Mouse (Mus musculus) urinary bladder, postnatal 10 days (tissue): ENCODE results near the gene Il11.

Experiments used
- DNase-seq: peaks from one replicate; pipeline ENCODE4 v3.0.0; 2022; ENCODE audit warnings: low spot score

Il11 gene

DNA sequence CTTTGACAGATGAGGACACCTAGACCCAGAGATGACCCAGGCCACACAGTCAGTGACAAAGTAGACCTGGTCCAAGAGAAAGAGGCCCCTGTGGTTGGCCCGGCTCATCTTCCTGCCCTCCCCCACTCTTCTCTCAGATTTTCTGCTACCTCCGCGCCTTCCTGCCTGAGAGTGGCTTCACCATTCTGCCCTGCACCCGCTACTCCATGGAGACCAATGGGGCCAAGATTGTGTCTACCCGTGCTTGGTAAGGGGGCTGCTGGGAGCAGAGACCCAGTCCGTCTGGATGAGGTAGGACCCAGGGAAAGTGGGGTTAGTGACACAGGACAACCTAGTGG lies 40.2 kb downstream of the Il11 start:
- no peak for DNase-seq

DNA sequence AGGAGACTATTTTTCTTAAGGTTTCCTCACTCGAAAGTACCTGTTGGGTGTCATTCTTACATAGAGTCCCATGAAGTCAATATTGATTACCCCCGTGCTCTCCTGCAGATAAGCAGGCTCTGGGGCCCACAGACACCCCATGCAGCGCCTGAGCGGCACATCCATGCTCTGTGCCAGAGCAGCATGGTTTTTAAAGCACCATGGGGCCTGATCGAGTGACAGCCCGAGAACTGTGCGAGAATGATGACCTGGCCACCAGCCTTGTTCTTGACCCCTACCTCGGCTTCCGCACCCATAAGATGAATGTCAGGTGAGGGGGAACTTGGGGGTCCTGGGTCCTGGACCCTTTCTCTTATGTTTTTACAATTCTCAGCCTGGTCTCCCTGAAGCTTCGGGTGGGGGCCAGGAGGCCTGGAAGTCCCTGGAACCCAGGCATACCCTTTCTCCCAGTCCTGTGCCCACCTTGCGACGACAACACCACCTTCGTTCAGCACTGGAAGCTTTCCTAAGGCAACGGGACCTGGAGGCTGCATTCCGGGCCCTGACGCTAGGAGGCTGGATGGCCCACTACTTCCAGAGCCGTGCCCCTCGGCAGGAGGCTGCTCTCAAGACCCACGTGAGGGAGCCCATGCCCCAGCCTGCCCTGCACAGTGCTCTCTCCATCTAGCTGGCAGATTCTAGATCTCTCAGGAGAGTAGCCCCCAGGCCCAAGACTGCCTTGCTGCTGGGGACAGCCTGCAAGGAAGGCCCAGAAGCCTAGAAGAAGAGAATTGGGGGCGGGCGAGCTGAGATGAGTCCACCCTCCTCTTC lies 40.8 kb downstream of the Il11 start:
- DNase-seq: no peak

DNA sequence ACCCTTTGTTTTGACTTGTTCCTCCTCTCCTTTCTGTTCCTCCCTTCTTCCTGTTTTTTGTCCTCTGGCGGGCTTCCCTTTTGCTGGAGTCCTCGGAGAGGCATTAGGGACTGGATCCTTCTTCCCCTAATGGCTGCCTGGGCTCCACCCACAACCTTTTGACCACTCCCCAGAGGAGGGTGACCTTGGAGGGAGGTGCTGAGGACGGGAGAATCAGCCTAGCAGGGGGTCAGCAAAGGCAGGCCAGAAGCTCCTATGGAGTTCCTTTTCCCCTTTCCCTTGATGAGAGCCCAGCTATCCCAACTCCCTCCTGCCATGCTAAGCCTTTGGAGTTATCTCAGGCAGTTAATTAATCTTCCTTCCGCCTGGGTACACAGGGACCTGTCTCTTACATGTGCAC lies 41.5 kb downstream of the Il11 start:
- DNase-seq: no peak

DNA sequence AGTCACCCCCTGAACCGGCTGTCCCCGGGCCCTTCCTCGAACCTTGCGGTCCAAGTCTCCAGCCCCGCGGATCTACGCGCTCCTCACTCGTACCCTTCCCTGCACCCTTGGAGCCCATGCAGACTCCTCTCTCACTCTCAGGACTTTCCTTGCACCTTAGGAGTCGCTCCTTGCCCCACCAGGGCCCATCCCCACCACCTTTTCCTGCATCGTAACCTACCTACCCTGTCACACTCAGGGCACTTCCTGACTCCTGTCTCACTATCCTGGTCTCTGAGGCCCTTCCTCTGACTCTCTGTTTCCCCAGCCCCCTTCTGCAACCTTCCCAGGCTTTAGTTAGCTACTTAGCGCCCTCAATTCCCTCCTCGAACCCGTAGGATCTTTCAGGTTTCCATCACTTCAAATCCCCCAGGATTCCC lies 42.3 kb downstream of the Il11 start:
- DNase-seq: no peak

DNA sequence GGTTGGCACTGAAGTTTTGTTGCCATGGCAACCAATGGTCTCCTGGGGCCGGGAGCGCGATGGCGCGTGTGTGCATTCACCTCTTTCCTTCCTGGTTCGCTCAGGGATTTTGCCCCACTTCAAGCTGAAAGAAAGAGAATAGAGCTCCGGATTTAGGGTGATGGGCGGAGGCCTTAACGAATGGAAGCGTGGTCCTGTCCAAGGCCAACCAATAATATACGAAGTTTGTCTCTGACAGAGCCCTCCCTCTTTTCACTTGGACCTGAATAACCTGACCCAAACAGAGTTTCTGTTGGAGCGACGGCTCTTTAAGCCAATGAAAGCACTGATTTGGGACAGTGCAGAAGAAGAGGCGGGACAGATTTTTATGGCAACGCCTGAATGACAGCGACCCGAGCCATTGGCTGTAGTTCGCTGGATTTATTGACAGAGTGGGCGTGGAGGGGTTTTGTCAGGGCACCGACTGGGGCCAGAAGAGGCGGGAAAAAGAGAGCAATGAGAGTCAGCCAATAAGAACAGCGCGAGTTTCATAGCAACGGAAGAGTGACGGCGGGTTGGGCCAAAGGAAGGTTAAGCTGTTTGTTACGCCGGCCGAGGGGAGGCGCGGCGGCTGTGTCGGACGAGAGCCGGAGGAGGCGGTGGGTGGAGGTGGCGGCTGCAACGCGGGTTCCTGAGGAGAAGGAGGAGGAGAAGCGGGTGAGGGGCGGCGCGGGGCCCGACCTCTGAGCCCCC lies 42.9 kb downstream of the Il11 start, which contains the start of gene Kmt5c:
Gene Kmt5c (plus strand): TSS at position 572 of the 732 bp plus-strand sequence.
- peak; percentile 94 for DNase-seq

DNA sequence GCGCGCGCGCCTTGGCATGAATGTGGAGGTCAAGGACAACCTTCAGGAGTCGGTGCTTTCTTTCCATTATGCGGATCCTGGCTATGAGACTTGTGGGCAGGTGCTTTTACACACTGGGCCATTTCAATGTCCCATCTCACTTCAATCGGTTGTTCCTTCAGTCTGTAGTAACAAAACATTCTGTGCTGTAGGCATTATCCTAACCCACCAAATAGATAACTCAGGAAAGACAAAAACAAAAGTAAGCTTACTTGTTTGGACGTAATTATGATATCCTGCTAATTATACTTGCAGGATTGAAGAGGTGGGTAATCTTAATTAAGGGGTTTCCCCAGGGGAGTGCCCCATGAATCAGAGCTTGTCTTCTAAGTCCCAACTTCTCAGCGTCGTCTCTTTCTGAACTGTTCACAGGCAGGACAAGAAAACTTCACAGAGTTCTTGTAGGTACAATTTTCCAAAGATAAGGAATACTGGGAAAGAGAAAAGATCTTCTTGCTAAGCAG lies 43.6 kb downstream of the Il11 start:
- no peak for DNase-seq

DNA sequence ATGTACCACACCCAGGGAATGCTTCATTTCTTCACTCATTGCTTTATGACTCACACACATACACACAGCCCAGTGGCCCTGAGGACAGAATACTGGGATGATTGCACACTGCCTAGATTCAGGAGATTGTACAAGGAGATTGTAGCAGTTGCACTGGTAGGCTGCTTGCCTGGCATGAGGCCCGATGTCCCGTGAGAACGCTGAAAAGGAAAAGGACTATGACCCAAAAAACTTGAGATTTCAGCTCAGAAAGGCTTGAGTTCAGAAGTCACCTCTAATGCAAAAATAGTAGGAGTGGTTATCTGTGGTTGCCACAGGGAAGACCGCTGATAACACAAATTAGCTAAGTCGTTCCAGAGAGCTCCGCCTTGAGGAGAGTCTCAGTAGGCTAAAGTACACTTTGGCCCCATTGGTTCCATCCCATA lies 49.7 kb downstream of the Il11 start:
- DNase-seq: no peak

DNA sequence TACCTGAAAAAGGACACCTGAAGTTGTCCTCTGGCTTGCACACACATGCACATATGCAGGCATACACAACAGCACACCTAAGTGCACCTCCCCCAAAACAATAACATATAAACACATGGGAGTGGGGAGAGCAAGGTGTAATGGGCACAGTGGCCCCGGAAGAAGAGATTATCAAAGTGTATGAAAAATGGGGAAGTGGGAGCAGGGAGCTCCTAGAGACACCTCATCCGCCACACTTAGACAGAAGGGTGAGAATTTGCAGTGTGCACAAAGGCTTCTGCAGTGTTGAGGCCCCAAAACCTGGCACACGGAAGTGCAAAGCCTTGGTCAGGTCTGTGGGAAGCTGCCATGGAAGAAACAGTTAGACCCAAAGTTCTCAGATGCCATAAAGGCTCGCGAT lies 51.6 kb downstream of the Il11 start:
- no peak for DNase-seq

DNA sequence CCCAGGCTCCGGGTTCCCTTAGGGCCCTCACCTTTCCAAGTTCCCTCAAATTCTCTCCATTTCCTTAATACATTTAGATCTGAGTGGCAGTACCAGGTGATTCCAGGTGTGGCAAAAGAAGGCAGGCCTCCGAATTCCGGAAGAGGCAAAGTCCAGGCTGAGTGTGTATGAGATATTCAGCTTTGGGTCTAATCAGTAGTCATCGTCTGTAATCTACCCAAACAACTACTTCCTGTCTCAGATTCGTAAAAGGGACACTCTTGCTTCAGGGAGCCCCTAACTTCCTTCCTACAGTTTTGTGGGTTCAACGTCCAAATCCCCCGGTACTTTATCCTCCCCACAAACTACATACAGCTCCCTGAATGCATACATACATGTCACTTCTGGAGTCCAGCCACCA lies 57.5 kb downstream of the Il11 start, which contains the start of gene Tmem150b:
Gene Tmem150b (minus strand): TSS at position 81 of the 400 bp plus-strand sequence.
- DNase-seq: no peak

DNA sequence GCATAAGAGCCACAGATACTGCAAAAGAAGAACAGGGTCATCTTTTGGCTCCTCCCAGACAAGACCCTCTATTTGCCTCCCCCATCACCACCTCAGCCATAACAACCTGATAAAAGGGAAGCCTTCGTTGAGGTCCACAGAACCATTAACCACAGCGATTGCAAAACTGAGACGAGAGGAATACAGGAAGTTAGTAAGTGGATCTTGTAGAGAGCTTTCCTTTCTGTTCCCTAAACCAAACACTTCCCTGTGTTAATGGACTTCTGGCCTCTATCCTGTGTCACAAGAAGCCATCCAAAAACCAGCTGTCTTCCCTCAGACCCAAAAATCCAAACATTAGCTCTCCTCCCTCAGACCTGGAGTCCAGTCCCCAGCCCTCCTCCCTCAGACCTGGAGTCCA lies 58.3 kb downstream of the Il11 start:
- no peak for DNase-seq

DNA sequence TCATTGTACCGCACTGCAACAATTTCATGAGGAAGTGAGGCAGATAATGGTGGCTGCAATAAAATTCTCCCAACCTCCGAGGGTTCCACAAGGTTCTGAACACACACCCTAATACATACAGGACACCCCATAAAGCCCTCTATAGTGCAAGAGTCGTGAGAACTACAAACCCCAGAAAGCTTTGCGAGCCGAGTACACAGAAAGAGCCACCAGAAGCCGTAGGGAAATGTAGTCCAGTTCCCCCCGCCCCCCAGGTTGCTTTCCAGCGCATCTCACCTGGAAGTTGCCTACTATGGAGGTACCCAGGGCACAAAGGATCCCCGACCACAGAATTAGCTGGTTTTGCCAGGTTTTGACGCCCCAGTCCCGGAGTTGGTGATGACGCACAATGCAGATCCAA lies 59.2 kb downstream of the Il11 start:
- DNase-seq: no peak
